Mouse (Mus musculus): ENCODE measurements around the gene Nepn. TPM values are rescaled to one million over a fixed set of nuclear protein-coding genes. Genes with fewer than 3 reads are reported as not detected.
A peak's percentile ranks its signal among the peaks of the same experiment; 100 is the strongest.
"Not testable (repeated sequence)": the region's sequence is repeated elsewhere in the genome, so short reads cannot be mapped to it uniquely, and the experiment has no call there.

Gene Nepn
- polyA plus RNA-seq (2016; fragmentation: Nextera tagmentation; extraction: Ambion mirVana): 0.14 TPM in 1 of 2 replicates, not detected in the other

GRCm38 (mm10) chr10:52388922-52389430 is at the start of gene Nepn:
Gene Nepn, plus strand, starts transcription at chr10:52388972.
- peak within 1 kb of the TSS; percentile 42 for H3K27ac ChIP-seq
- WGBS: 72% methylated on average over 5 of the region's 5 CpGs
- H3K4me2 ChIP-seq: no peak within 1 kb of the TSS
- no peak within 1 kb of the TSS for H3K9ac ChIP-seq (replicated peaks)
- H3K27me3 ChIP-seq: no peaks in the 10 kb centered on the region
- no peak within 1 kb of the TSS for H3K4me3 ChIP-seq (replicated peaks)
- ATAC-seq (ENCODE audit: insufficient number of reproducible peaks, insufficient read depth, low FRiP score, low TSS enrichment, low read depth): no peak
- H3K4me1 ChIP-seq (replicated peaks): peaks cover 12% of the 10 kb centered on the region; the same call in 1 of the 2 replicates
- no peaks in the 10 kb centered on the region for H3K36me3 ChIP-seq
- H3K9me3 ChIP-seq: no peaks in the 10 kb centered on the region

GRCm38 (mm10) chr10:52343324-52343723 is 45.4 kb upstream of the Nepn start:
- H3K4me3 ChIP-seq (replicated peaks); H3K4me1 ChIP-seq (replicated peaks); H3K4me2 ChIP-seq; H3K27ac ChIP-seq; H3K9me3 ChIP-seq; H3K9ac ChIP-seq (replicated peaks); H3K27me3 ChIP-seq; ATAC-seq (ENCODE audit: insufficient number of reproducible peaks, insufficient read depth, low FRiP score, low TSS enrichment, low read depth): not testable (repeated sequence)
- WGBS: 96% methylated on average over 4 of the region's 4 CpGs
- peaks cover 72% of the 10 kb centered on the region for H3K36me3 ChIP-seq

- WGBS: 71% methylated on average over 9 of the region's 9 CpGs
Observed at GRCm38 (mm10) chr10:52353184-52353583, 35.6 kb upstream of the Nepn start.

GRCm38 (mm10) chr10:52358467-52358866 is 30.3 kb upstream of the Nepn start, which contains the start of gene Gm26741:
Gene Gm26741, plus strand, starts transcription at chr10:52358767.
- WGBS: 87% methylated on average over 2 of the region's 2 CpGs
- no peak within 1 kb of the TSS for H3K27ac ChIP-seq
- no peak within 1 kb of the TSS for H3K4me2 ChIP-seq
- no peak for ATAC-seq (ENCODE audit: insufficient number of reproducible peaks, insufficient read depth, low FRiP score, low TSS enrichment, low read depth)
- peaks cover 31% of the 10 kb centered on the region; the same call in 1 of the 2 replicates for H3K36me3 ChIP-seq
- H3K9ac ChIP-seq (replicated peaks): no peak within 1 kb of the TSS
- H3K4me1 ChIP-seq (replicated peaks): no peaks in the 10 kb centered on the region
- no peaks in the 10 kb centered on the region for H3K9me3 ChIP-seq
- no peak within 1 kb of the TSS for H3K4me3 ChIP-seq (replicated peaks)
- no peaks in the 10 kb centered on the region for H3K27me3 ChIP-seq

More at GRCm38 (mm10) chr10:52353184-52353583, 35.6 kb upstream of the Nepn start:
- Histone ChIP-seq H3K4me3 (replicated peaks) (no peak overlapping the region), H3K27ac (no peak overlapping the region), H3K4me2 (no peak overlapping the region), H3K9ac (replicated peaks) (no peak overlapping the region), H3K36me3 (peaks cover 66% of the 10 kb centered on the region), H3K4me1 (replicated peaks) (no peaks in the 10 kb centered on the region), H3K9me3 (no peaks in the 10 kb centered on the region), H3K27me3 (no peaks in the 10 kb centered on the region)
- no peak for ATAC-seq (ENCODE audit: insufficient number of reproducible peaks, insufficient read depth, low FRiP score, low TSS enrichment, low read depth)

- Histone ChIP-seq H3K27ac (no peak overlapping the region), H3K36me3 (peaks cover 20% of the 10 kb centered on the region), H3K27me3 (no peaks in the 10 kb centered on the region), H3K9me3 (no peaks in the 10 kb centered on the region), H3K4me2 (no peak overlapping the region), H3K4me3 (replicated peaks) (no peak overlapping the region), H3K4me1 (replicated peaks) (no peaks in the 10 kb centered on the region), H3K9ac (replicated peaks) (no peak overlapping the region)
- 95% methylated on average over 4 of the region's 4 CpGs for WGBS
- no peak for ATAC-seq (ENCODE audit: insufficient number of reproducible peaks, insufficient read depth, low FRiP score, low TSS enrichment, low read depth)
Observed at GRCm38 (mm10) chr10:52360241-52360735, 28.5 kb upstream of the Nepn start.

GRCm38 (mm10) chr10:52360862-52361609 is 27.7 kb upstream of the Nepn start:
- H3K9ac ChIP-seq (replicated peaks): no peak overlapping the region
- peaks cover 19% of the 10 kb centered on the region for H3K36me3 ChIP-seq
- H3K27me3 ChIP-seq: no peaks in the 10 kb centered on the region
- no peak overlapping the region for H3K4me2 ChIP-seq
- H3K4me1 ChIP-seq (replicated peaks): no peaks in the 10 kb centered on the region
- no peaks in the 10 kb centered on the region for H3K9me3 ChIP-seq
- H3K4me3 ChIP-seq (replicated peaks): no peak overlapping the region
- WGBS: 92% methylated on average over 9 of the region's 9 CpGs
- H3K27ac ChIP-seq: no peak overlapping the region
- no peak for ATAC-seq (ENCODE audit: insufficient number of reproducible peaks, insufficient read depth, low FRiP score, low TSS enrichment, low read depth)

- H3K9me3 ChIP-seq: no peaks in the 10 kb centered on the region
- 91% methylated on average over 4 of the region's 4 CpGs for WGBS
Observed at GRCm38 (mm10) chr10:52368376-52368775, 20.4 kb upstream of the Nepn start.

GRCm38 (mm10) chr10:52373834-52374233 is 14.9 kb upstream of the Nepn start:
- H3K36me3 ChIP-seq: no peaks in the 10 kb centered on the region; the same call in 1 of the 2 replicates
- H3K4me2 ChIP-seq: no peak overlapping the region
- ATAC-seq (ENCODE audit: insufficient number of reproducible peaks, insufficient read depth, low FRiP score, low TSS enrichment, low read depth): no peak
- H3K4me3 ChIP-seq (replicated peaks): no peak overlapping the region
- peaks cover 3% of the 10 kb centered on the region; the same call in 1 of the 2 replicates for H3K4me1 ChIP-seq (replicated peaks)
- no peak overlapping the region for H3K27ac ChIP-seq
- no peaks in the 10 kb centered on the region for H3K9me3 ChIP-seq
- H3K9ac ChIP-seq (replicated peaks): no peak overlapping the region
- H3K27me3 ChIP-seq: no peaks in the 10 kb centered on the region
- 62% methylated on average over 4 of the region's 4 CpGs for WGBS

More at GRCm38 (mm10) chr10:52368376-52368775, 20.4 kb upstream of the Nepn start:
- ATAC-seq (ENCODE audit: insufficient number of reproducible peaks, insufficient read depth, low FRiP score, low TSS enrichment, low read depth): no peak
- Histone ChIP-seq H3K4me1 (replicated peaks) (no peaks in the 10 kb centered on the region), H3K27ac (no peak overlapping the region), H3K4me2 (no peak overlapping the region), H3K4me3 (replicated peaks) (no peak overlapping the region), H3K9ac (replicated peaks) (no peak overlapping the region), H3K27me3 (no peaks in the 10 kb centered on the region), H3K36me3 (peaks cover 3% of the 10 kb centered on the region; the same call in 1 of the 2 replicates)

GRCm38 (mm10) chr10:52374651-52375050 is 14.1 kb upstream of the Nepn start:
- peaks cover 7% of the 10 kb centered on the region for H3K4me1 ChIP-seq (replicated peaks)
- H3K9ac ChIP-seq (replicated peaks): no peak overlapping the region
- no peak for ATAC-seq (ENCODE audit: insufficient number of reproducible peaks, insufficient read depth, low FRiP score, low TSS enrichment, low read depth)
- H3K4me3 ChIP-seq (replicated peaks): no peak overlapping the region
- H3K4me2 ChIP-seq: no peak overlapping the region
- H3K9me3 ChIP-seq: no peaks in the 10 kb centered on the region
- H3K27me3 ChIP-seq: no peaks in the 10 kb centered on the region
- H3K36me3 ChIP-seq: no peaks in the 10 kb centered on the region; the same call in 1 of the 2 replicates
- H3K27ac ChIP-seq: no peak overlapping the region

GRCm38 (mm10) chr10:52376422-52376821 is 12.3 kb upstream of the Nepn start:
- H3K27ac ChIP-seq: no peak overlapping the region
- 92% methylated on average over 2 of the region's 2 CpGs for WGBS
- no peak for ATAC-seq (ENCODE audit: insufficient number of reproducible peaks, insufficient read depth, low FRiP score, low TSS enrichment, low read depth)
- no peak overlapping the region for H3K4me3 ChIP-seq (replicated peaks)
- no peaks in the 10 kb centered on the region; the same call in 1 of the 2 replicates for H3K36me3 ChIP-seq
- H3K4me1 ChIP-seq (replicated peaks): peaks cover 8% of the 10 kb centered on the region
- H3K9me3 ChIP-seq: no peaks in the 10 kb centered on the region
- no peak overlapping the region for H3K9ac ChIP-seq (replicated peaks)
- H3K4me2 ChIP-seq: no peak overlapping the region
- H3K27me3 ChIP-seq: no peaks in the 10 kb centered on the region

GRCm38 (mm10) chr10:52377813-52378212 is 11.0 kb upstream of the Nepn start:
- no peak for ATAC-seq (ENCODE audit: insufficient number of reproducible peaks, insufficient read depth, low FRiP score, low TSS enrichment, low read depth)

More at GRCm38 (mm10) chr10:52377813-52378212, 11.0 kb upstream of the Nepn start:
- Histone ChIP-seq H3K27ac (no peak overlapping the region), H3K27me3 (no peaks in the 10 kb centered on the region), H3K4me2 (no peak overlapping the region), H3K4me3 (replicated peaks) (no peak overlapping the region), H3K4me1 (replicated peaks) (peaks cover 11% of the 10 kb centered on the region), H3K9me3 (no peaks in the 10 kb centered on the region), H3K9ac (replicated peaks) (no peak overlapping the region), H3K36me3 (no peaks in the 10 kb centered on the region; the same call in 1 of the 2 replicates)
- 85% methylated on average over 2 of the region's 2 CpGs for WGBS
